Mouse (Mus musculus) thymus, adult 18-20 months (tissue): ENCODE measurements around the gene Gm10306.

ENCODE experiments used
- DNase-seq, 2 experiments: peaks; one replicate each; pipeline ENCODE4 v3.0.0; 2022; ENCODE audit warnings: mixed read lengths in 2 of 2

Gm10306 gene

DNA sequence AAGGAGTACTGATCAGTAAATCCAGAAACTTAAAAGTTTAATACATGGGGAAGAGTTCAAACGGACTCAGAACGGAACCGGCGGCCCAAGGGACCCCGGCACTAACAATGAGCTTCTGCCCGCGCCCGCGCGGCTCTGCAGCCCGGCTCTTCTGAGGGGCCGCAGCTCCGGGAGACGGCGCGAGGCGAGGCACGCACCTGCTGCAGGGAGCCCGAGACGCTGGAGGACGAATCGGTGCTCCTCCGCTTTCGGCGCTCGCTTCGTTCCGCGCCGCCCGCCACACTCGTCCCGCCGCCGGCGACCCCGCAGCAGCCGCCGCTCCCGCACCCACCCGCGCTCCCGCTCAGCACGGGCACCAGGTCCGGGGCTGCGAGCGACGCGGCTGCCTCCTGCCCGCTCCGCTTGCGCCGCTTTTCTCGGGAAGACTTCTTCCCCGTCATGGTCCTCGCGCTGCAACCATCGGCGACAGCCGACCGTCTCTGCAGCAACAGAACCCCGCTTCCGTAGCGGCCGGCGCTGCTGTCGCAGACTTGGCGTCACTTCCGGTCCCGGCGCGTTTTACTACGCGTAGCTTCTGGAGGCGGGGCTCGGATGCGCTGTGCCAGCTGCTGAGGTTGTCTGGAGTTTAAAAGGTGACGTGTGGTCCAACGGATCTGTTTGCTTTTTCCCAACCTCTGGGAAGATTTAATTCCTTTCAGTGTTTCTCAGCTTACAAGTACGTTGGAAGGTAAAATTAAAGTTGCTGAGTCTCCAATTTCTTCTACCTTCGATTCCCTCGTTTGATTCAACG lies at the start of gene Gm10306, which contains the start of gene Caap1:
Gene Gm10306, plus strand, starts transcription at position 282 of the 790 bp plus-strand sequence.
Gene Caap1, minus strand, starts transcription at position 532 of the 790 bp plus-strand sequence.
- DNase-seq = peak; percentile 82 to 83

DNA sequence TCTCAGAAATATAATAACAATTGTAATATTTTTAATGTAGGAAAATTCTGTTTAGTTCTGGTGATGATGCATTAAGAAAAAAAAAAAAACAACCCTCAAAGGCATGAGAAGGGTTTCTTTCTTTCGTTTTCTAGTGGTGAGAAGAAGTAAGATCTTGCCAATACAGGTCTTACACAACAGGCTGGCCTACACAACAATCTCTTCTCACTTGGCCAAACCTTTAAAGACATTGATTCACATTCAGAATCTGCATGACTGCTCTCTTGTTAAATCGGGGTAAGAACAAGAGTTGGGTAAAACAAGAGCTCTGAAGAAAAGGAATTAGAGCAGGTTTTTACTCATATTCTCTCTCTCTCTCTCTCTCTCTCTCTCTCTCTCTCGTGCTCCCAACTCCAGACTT lies 41.0 kb upstream of the Gm10306 start:
- DNase-seq = no peak

DNA sequence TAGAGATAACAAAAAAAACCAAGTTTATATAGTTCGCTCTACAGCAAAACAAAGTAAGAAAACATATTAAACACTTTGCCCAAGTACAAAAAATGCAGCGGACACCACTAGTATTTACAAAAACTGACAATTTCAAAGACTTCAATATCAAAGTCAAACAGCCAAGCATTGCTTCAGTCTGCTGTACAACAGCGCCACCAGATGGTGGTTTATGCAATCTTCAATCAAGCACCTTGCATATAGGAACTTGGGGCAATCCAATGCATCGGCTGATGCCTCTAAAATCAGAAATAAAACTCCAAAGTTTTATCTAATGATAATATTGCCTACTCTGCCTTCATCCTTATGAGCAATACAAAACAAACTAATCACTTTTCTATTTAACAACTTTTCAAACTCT lies 38.7 kb upstream of the Gm10306 start:
- no peak for DNase-seq

DNA sequence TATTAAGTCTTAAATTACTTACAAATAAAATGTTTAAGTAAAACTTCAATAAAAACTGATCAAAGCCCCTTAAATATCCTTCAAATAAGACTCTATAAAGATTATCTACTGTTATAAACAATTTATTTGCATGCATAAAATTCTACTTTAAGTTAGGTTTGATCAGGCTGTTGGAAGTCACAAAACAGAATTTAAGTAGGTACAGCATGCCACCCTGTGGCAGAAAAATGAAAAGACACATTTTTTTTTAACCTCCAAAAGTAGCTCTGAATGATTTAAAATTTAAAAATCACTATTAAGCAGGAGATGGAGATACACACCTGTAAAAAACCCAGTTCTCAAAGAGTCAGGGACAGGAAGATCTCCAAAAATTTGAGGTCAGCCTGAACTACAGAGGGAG lies 33.0 kb upstream of the Gm10306 start:
- DNase-seq = no peak

DNA sequence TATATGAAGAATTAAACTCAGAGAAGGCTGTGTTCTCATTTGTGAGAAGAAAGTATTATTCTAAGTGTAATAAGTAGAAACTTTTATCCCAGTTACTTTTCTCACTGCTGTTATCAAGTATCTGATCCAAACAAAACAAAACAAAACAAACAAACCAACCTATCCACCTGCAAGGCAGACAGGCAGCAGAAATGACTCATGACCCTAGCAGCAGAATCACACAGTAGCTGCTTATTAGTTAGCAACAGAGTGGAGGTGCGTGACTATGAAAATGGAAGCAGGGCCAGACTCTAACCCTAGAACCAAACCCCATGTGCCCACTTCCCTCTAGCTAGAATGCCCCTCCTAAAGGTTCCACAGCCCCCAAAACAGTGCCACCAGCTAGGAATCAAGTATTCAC lies 26.9 kb upstream of the Gm10306 start:
- DNase-seq = no peak

DNA sequence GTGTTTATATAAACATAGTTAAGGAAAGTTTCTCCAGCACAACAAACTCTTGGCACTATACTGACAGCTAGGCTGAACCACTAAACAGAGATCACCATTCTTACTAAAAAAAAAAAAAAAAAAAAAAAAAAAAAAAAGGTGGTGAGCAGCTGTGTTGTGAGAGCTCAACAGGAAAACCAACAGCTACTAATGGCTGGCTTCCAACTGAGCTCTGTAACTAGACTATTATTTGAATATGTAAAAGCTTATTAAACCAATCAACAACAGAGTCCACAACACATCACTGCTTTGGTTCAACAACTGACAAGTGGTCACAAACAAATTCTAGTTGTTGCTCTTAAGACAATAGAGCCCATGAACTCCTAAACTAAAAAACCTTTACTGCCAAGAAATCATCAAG lies 23.1 kb upstream of the Gm10306 start:
- no peak for DNase-seq

DNA sequence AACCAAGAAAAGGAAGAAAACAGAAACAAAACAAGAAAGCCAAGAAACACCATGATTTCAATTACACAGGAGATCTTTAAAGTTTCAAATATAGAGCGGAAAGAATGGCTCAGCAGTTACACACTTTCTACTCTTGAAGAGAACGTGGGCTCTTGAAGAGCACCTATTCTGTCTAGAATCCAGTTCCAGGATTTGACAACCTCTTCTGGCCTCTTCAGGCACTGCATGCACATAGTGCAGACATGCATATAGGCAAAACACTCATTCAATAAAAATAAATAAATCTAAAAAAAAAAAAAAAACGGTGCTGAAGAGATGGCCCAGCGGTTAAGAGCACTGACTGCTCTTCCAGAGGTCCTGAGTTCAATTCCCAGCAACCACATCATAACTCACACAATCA lies 13.3 kb upstream of the Gm10306 start:
- DNase-seq = no peak

DNA sequence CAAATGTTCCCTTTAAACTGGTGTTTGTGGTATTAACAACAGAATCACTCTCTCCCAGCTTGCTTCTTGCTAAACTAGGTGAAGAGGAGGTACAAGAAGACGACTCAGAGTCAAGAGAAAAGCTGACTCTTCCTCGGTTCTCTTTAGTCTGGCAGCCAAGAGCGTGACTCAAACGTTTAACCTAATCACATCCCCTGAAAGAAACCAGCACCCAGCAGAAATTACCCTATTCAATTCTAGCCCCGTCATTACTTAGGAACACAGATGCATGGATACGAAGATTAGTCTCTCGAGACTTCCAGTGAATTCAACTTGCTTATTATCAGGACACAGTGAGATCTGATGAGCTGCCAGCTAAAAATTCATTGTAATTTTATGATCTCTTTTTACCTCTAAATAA lies 12.0 kb upstream of the Gm10306 start:
- no peak for DNase-seq

DNA sequence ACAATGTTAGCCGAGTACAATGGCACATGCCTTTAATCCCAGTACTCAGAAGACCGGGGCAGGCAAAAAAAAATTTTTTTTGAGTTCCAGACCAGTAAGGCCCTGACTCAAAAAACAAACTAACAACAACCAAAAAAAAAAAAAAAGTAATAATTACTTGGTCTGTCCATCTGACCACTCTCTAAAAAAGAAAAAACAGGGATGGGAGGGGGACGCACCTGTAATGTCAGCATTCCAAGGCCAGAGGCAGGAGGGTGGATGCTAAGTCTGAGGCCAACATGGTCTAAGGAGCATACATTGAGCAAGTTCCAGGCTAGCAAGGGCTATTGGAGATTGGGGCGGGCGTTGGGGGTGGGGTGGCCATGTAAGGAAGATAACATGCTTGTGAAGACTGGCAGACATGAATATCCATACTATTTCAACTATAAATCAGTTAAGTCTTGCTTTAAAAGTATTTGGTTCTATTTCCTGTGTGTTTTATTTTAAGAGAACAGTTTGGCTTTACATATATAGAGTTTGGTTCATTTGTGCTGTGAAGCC lies 1.3 kb upstream of the Gm10306 start:
- no peak for DNase-seq

DNA sequence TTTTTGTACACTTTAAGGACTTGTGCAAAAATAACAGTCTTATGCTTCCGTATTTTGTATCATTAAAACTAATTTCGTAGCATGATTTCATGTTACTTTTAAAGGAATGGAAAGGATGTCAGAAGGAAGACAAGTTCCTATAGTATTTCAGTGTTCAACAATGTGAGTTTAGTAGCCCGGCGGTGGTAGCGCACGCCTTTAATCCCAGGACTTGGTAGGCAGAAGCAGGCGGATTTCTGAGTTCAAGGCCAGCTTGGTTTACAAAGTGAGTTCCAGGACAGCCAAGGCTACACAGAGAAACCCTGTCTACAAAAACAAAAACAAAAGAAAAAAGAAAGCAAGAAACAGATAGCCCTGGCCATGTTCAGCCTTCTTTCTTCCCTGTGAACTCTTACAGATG lies 799 bp downstream of the Gm10306 start:
- DNase-seq = no peak

DNA sequence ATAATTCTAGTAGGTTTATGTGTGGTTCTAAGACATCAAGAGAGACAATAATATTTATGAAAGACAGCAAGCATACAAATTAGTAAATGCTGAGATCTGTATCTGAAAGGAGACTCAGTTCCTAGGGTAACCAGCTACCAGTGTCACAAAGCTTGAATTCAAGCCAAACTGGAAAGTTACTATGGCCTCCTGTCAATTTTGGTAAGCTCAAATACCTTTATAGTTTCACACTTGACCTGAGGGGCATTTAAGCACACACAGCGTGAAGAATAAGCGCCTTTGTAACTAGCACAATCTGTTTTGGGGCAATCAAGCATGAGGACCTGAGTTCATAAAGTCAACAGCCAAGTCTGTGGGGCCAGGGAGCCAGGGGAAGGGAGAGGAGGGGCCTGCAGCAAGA lies 2.9 kb downstream of the Gm10306 start:
- DNase-seq = no peak

DNA sequence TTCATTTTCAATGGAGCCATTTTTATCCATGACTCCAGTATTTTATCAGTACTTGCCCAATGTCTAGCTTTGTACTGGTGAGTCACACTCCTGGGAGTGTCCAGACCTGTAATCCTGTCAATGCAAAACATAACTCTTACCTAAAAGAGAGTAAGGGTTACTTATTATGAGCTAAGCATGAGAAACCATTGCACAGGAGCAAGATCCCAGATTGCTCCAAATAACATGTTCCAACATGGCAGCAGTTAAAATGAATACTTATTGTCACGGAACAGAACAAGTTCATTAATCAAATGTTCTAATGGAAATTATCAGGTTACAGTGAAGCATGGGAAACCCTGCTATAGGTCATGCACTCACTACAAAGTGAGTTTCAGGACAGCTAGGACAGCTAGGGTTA lies 4.0 kb downstream of the Gm10306 start:
- DNase-seq = no peak

DNA sequence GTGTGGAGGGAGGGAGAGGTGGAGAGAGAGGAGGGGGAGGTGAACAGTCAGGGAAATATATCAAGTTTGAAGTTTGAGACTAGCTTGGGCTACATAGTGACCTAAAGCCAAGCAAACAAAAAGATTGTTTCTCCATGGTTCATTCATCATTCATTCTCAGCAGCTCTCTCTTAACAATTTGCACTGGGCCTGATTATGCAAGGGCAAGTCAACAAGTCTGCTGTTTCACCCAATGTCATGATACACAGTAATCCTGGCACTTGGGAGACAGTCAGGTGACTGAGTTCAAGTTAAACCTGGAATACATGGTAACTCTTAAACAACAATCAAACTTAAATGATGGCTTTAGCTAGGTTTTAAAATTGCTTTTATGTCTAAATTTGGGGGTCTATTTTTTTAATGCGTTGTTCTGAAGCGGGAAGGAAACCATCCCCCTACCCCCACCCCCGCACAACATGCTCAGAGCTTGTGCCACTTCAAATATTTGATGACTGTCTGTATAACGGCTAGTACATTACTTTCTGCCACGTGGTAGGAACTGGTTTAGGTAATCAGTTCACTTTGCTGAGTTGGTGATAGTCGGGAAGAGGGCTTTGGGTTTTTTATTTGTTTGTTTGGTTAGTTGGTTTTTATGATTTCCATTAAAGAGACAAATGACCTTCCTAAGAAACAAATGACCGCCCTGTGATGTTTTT lies 5.8 kb downstream of the Gm10306 start:
- DNase-seq = no peak

DNA sequence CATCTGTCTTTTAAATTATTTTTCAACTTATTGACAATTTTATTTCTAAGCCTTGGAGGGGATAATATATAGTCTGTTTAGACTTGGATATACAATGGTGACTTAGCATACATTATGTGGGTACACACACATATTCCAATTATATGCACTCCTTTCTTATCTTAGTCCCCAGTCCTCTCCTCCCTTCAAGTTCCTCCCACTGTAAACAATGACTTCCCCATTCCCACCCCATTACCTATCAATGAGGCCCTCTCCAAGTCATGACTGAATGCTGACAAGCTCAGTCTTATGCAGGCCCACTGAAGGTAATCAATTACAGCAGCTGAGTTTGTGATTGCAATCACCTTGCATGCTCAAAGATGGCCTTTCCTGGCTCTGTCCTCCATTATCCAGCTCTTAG lies 8.0 kb downstream of the Gm10306 start:
- no peak for DNase-seq

DNA sequence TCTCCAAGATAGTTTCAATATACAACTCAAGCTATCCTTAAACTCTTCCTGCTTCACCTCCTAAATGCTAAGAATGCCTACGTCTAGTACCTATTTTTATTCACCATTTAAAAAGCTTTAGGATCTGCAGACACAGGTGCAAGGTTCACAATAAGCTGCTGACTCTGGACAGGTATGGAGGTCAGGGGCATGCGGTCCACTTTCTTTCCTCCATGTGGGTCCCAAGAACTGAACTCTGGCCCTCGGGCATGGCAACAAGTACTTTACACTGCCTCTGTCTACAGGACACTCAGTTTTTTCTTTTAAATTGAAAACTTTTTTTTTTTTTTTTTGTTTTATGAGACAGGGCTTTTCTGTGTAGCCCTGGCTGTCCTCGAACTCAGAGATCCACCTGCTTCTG lies 16.3 kb downstream of the Gm10306 start:
- DNase-seq = no peak

DNA sequence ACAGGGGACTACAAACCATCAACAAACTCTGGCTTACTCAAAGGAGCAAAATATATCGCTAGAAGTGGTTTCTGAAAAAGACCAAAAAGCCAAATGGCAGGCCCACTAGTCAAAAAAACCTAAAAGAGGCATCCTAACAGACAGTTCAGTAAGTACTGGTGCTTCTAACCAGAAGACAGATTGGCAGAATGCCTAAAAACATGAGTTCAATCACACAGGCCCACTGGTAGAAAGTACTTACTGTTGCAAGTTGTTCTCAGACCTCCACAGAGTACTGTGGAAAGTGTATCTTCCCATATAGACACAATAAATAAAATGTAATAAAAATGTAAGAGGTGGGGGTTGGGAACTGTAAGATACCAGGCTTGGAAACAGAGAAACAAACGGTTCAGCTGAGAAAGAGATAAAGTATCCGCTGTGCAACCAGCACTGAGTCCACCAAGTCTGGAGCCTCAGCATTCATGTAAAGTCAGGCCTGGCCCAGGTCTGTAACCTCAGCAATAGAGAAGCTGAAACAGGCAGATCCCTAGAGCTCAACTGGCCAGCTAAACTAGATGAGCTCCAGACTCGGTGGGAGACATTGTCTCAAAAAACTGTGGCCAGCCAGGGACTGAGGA lies 35.5 kb downstream of the Gm10306 start:
- no peak for DNase-seq

DNA sequence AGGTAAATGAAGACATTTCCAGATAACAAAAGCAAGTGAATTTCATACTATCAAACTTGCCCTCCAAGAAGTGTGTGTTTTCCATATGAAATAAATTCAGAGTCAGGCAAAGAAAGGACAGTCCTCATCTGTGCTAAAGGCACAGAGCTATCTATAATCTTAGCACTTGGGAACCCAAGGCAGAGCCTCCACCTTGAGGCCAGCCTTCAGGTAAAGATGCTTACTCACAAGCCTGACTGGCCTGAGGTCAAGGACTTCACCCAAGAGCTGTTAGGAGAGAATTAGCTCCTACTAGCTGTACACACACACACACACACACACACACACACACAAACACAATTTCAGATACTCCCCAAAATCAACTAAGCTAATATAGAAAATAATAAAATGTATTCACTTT lies 36.4 kb downstream of the Gm10306 start:
- DNase-seq = no peak

DNA sequence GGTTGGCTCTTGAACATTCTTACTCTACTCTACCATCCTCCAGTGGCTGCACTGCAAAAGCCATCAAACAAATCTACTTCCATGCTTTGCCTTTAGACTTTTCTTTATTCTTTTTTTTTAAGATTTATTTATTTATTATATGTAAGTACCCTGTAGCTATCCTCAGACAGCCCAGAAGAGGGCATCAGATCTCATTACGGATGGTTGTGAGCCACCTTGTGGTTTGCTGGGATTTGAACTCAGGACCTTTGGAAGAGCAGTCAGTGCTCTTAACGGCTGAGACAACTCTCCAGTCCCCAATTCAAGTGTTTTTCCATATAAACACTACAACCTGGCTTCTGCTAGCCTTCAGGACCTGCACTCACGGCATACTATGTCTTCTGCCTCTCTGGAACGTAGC lies 45.0 kb downstream of the Gm10306 start:
- DNase-seq = no peak

DNA sequence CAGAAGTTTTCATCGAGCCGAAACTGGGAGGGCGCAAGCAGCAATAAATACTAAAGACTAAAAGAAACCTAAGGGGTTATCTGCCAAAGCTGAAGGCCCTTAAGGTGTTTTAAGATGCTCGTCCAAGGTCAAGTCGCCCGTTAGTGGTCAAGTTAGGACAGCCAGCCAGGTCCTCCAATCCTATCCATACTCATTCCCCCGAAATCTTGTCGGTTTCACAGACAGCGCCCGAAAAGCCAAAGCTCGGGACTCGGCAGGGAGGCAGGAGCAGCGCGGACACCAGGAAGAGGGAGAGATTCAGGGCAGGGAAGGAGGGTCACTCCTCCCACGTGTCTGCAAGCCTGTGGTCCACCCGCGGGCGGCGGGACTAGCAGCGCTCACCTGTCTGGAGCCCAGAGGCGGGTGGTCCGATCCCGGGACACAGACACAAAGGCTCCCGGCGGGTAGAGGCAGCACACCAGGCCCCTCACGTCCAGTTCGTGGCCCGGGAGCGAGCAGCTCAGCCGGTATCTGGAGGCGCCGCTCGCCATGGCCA lies 46.2 kb downstream of the Gm10306 start:
- DNase-seq = no peak

DNA sequence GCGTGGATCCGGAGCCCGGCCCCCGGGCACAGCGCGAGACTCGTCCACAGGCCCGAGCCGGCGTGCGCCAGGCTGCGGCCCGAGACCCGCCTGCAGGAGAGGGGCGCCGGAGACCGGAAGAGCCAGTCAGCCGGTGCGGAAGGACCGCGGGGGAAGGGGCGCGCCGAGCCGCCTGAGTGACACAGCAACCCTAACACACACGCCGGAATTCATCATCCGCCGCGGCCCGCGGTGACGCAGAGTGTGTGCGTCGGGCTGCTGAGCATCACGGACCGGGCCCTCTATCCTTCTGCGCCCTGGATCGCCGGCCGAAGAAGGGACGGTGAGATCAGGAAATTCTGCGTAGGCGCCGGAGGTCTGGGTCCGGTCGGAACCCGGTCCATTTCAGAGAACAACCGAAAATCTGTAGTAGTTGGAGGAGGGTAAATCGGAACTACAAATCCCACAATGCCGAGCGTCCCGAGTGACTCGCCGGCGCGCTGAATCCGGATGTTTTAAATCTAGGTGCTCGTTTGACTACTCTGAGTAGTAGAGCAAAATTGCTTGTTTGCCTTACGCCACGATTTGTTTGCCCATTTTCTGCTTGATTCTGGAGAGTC lies 46.8 kb downstream of the Gm10306 start, which contains the start of gene Plaa:
Gene Plaa, minus strand, starts transcription at position 214 of the 599 bp plus-strand sequence.
- DNase-seq = peak; percentile 82

DNA sequence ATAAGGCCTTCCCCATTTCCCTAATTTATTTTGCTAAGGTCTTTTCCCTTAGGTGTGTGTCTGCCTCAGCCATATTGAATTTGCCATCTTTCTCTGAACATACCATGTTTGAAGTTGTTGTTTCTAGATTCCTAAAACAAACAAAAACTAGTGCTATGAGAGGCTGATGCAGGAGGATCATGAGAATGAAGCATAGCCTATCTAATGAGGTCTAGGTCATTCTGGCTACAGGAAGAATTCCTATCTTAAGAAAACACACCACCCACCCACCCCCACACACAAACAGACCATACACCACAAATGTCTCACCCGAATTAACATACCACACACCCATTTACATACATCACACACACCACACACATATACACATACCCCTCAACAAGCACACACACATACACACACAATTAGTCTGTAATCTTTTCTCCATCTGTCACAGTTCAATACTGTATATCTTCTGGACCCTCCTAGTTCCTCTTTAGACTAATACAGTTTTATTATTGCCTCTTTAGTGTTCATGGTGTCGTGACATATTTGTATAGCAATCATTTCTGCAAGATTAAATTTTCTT lies 48.2 kb downstream of the Gm10306 start:
- DNase-seq = no peak

DNA sequence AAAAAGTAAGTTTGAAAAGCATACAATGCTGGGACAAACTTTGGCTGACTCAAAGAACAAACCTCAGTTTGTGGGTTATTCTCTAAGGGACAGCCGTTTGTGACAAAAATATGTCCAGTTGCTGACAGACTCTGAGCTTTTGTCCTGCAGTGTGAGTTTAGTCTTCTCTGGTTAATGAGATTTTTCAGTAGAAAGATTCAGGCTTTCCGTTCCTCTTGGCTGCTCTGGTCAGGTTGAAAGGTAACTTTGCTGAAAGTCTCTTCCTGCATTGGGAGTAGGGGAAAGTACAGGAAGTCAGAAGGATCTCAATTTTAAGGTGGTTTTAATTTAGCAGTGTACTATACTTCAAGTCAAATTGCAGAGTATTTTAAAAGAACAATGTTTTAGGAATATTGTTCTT lies 49.2 kb downstream of the Gm10306 start:
- DNase-seq = no peak
